Mouse (Mus musculus): ENCODE results near the gene Hipk1.

Hipk1 gene

DNA sequence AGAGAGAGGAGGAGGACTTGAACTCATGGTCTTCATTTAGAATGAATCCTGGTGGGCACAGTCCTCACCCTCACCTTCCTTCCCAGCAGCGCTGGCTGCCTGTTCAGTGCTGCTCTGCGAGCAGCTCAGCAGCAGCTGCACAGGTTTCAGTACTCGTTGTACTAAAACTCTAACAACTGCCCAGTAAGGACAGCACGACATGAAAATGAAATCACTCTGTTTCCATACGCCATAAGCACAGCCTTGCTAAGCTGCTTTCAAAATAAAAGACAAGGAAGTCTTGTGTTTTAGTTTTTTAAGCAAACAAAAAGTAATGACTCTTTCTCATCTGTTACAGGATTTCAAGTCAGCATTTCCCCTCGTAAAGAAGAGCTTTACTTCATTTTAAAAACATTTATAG, 48.2 kb downstream of the Hipk1 start:
- no peak for DNase-seq

DNA sequence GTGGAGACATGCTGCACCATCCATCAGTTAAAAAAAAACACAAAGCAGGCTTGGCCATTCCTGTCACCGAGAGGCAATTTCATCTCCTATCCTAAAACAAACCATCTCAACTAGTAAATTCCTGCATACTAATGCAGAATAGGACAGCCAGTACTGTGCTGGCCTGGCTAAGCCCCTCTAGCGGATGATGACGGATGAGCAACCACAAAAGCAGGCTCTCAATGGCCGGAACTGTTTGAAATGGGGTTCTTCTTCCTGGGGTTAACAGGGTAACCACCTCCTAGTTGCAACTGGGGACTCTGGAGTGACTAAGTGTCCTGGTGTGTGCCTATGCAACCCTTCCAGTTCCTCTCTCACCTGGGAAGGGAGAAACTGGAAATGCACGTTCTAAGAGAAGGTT, 51.0 kb downstream of the Hipk1 start:
- no peak for DNase-seq

GRCm38 (mm10) chr3:103739329-103739728, 52.0 kb downstream of the Hipk1 start, which contains the start of gene Gm10964:
Gene Gm10964, plus strand, starts transcription at chr3:103739366.
- no peak for DNase-seq

- DNase-seq: peak; percentile 62 to 88
Measured at GRCm38 (mm10) chr3:103737778-103738571, 53.4 kb downstream of the Hipk1 start, which contains the start of gene Olfml3. Gene Olfml3, minus strand, starts transcription at chr3:103738001.

DNA sequence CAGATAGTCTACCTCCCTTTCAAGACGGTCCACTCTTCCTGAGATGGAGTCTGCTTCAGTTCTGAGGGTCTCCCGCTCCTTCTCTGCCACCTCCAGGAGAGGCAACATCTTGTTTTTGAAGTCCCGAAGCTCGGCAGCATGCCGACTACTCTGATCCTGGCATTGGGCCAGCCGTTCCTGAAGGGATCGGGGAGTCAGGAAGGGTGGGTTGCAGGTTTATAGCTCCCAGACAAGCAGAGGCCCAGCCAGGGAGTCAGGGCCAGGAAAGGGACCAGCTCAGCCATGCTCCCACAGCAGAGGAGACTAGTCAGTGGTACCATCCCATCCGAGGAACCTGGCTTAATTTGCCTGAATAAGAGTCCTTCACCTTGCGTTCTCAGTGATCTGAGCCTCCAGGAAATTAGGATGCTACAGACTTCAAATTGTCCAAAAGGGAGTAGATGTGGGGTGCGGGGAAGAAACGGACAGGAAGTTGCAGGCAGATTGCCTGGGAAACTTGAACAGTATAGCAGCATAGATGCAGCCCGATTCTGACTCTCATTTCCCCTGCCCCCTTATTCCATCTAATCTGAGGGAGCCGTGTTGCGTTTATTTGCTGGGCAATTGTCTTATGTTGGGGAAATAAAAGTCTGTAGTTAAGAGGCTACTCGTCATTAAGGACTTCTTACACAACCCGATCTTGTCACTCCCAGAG, 54.2 kb downstream of the Hipk1 start:
- peak in 1 of 2 experiments; percentile 14 for DNase-seq

GRCm38 (mm10) chr3:103735776-103736600, 55.4 kb downstream of the Hipk1 start:
- no peak for DNase-seq

- DNase-seq: no peak
Measured at GRCm38 (mm10) chr3:103734696-103735519, 56.5 kb downstream of the Hipk1 start.

GRCm38 (mm10) chr3:103733799-103734695, 57.3 kb downstream of the Hipk1 start:
- no peak for DNase-seq

DNA sequence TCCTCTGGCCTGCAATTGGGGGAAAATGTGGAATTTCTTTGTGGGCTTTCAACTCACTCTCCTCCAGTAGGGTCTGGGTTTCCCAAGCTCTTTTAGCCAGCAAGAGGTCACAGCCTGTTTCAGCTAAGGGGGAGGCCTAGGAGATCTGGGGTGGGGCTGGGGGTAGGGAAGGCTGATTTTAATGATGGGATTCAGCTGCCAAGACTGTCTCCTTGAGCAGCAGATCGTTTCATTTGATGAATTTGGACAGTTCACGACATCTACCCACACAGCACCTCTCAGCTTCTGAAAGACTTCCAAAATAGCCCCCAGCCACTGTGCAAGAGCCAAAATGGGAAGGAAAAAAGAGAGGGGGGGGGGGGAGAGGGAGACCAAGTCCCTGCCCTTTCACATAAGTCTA, 58.2 kb downstream of the Hipk1 start:
- no peak for DNase-seq

DNA sequence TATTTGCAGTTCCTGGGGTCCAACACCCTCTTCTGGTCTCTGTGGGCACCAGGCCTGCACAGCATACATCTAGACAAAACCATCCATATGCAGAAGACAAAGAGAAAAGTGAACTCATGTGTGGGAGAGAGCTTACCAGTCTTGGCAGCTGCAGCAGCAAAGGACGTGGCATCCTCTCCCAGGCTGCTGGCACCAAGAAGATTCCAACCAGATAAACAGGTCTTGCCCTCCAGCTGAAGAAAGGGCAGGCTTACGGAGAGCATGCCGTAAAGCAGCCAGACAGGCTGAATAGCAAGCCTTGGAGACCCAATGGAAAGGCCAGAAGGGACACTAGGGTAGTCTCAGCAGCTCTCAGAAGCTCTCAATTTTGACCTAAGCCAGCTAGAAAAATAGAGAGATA, 59.2 kb downstream of the Hipk1 start:
- no peak for DNase-seq

GRCm38 (mm10) chr3:103729850-103730249, 61.5 kb downstream of the Hipk1 start:
- no peak for DNase-seq

DNA sequence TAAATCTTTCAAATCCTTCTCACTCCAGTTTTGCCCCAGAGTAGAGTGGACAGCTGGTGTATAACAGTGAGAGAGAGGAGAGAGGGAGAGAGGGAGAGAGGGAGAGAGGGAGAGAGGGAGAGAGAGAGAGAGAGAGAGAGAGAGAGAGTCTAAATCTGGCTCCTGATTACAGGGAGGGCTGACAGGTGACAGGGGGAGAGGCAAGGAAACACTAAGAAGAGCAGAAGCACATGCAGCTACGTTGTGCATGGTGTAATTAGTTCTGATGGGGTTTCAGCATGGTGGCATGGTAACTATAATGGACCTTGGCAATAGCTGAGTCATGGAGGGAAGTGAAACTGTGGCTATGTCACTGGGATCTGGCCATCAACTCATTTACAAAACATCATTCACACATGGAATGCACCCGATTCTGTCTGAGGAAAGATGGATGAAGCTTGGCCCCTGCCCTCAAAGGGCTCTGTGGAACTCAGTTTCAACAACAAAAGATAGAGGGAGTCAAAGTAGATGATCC, 63.5 kb downstream of the Hipk1 start:
- no peak for DNase-seq

- DNase-seq: no peak
Measured at GRCm38 (mm10) chr3:103726642-103727041, 64.7 kb downstream of the Hipk1 start.

- no peak for DNase-seq
Measured at GRCm38 (mm10) chr3:103724137-103724536, 67.2 kb downstream of the Hipk1 start.

GRCm38 (mm10) chr3:103718728-103719127, 72.6 kb downstream of the Hipk1 start:
- DNase-seq: no peak

GRCm38 (mm10) chr3:103716774-103717760, 74.3 kb downstream of the Hipk1 start:
- DNase-seq: no peak

GRCm38 (mm10) chr3:103715762-103716693, 75.3 kb downstream of the Hipk1 start:
- DNase-seq: peak; percentile 20 to 24

DNA sequence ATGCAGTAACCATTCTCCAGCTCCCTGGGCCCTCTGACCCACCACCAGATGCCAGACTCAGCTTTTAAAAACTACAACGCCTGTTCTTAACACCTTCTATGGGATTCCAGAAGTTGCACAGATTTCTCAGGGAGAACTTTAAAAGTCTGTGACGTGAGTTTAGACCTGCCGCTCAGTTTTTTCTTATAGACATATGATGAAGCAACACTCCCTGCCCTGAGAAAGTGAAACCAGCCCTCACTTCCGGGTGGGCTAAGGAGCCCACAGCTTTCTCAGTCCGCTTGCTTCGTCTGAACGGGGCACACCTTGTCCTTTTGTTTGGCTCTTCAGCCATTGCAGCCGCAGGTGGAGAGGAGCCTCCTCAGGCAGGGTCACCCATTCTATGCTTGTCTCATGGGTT, 76.4 kb downstream of the Hipk1 start:
- DNase-seq: no peak
